Mouse (Mus musculus) testis, adult 2 months (tissue): Measurements from ENCODE around the gene Ptprt. TPM values are rescaled to one million over a fixed set of nuclear protein-coding genes. Genes with fewer than 3 reads are reported as not detected.

Experiments
- H3K27ac ChIP-seq: fragments of 200-500 bp; 2 replicates; pipeline ENCODE4 v1.5.1; 2012; ENCODE audit warnings: low read depth, low read length; ENCODE audit not compliant: control insufficient read depth, insufficient read depth
- H3K27me3 ChIP-seq: fragments of 200-500 bp; 2 replicates; pipeline ENCODE4 v1.6.1; 2012; ENCODE audit warnings: mild to moderate bottlenecking, low read length, moderate library complexity; ENCODE audit not compliant: control insufficient read depth, insufficient read depth
- H3K36me3 ChIP-seq: fragments of 200-500 bp; 2 replicates; pipeline ENCODE4 v1.6.1; 2012; ENCODE audit warnings: mild to moderate bottlenecking, low read length; ENCODE audit not compliant: control insufficient read depth, insufficient read depth
- H3K4me1 ChIP-seq: fragments of 200-500 bp; 2 replicates; pipeline ENCODE4 v1.6.1; 2012; ENCODE audit warnings: low read length; ENCODE audit not compliant: control insufficient read depth, insufficient read depth
- H3K4me3 ChIP-seq: fragments of 200-500 bp; 2 replicates; pipeline ENCODE4 v1.5.1; 2012; ENCODE audit warnings: low read depth, mild to moderate bottlenecking, low read length, moderate library complexity, mixed read lengths; ENCODE audit not compliant: control insufficient read depth
- CTCF ChIP-seq: fragments of 200-500 bp; IDR thresholded peaks from 2 replicates; pipeline ENCODE4 v1.5.1; 2012; ENCODE audit warnings: low read depth, mild to moderate bottlenecking, inconsistent platforms, low read length, moderate library complexity; ENCODE audit not compliant: control insufficient read depth, insufficient read depth, insufficient replicate concordance
- POLR2A ChIP-seq: fragments of 200-500 bp; IDR thresholded peaks from 2 replicates; pipeline ENCODE4 v1.6.1; 2012; ENCODE audit warnings: low read depth, mild to moderate bottlenecking, inconsistent platforms, low read length, moderate library complexity; ENCODE audit not compliant: control insufficient read depth
- polyA plus RNA-seq: library from polyadenylated mRNA; depleted of rRNA; stranded (reverse); fragments of >200 nt; gene quantifications from 2 replicates; pipeline ENCODE4 v1.2.3, GENCODE M21; 2012

Ptprt gene
- polyA plus RNA-seq, 1 experiment = 1.6 TPM

- no peaks in the 10 kb centered on the region for H3K27me3 ChIP-seq
- no peak overlapping the region for H3K4me3 ChIP-seq
- no peak for TF ChIP-seq POLR2A
- TF ChIP-seq CTCF = no peak
- H3K4me1 ChIP-seq = no peaks in the 10 kb centered on the region
- no peak overlapping the region for H3K27ac ChIP-seq
- H3K36me3 ChIP-seq = no peaks in the 10 kb centered on the region
Measured at GRCm38 (mm10) chr2:162341846-162342245, 319.1 kb downstream of the Ptprt start.

- H3K27me3 ChIP-seq = no peaks in the 10 kb centered on the region
- no peaks in the 10 kb centered on the region for H3K4me1 ChIP-seq
- no peak overlapping the region for H3K27ac ChIP-seq
- TF ChIP-seq CTCF (no peak), POLR2A (no peak)
- H3K4me3 ChIP-seq = no peak overlapping the region
- no peaks in the 10 kb centered on the region for H3K36me3 ChIP-seq
Measured at GRCm38 (mm10) chr2:162340231-162340630, 320.7 kb downstream of the Ptprt start.

GRCm38 (mm10) chr2:162332066-162332683 is 328.8 kb downstream of the Ptprt start:
- TF ChIP-seq CTCF = no peak
- TF ChIP-seq POLR2A = no peak
- Histone ChIP-seq H3K27ac (no peak overlapping the region), H3K4me1 (no peaks in the 10 kb centered on the region), H3K4me3 (no peak overlapping the region), H3K27me3 (no peaks in the 10 kb centered on the region), H3K36me3 (no peaks in the 10 kb centered on the region)

GRCm38 (mm10) chr2:162329430-162329829 is 331.5 kb downstream of the Ptprt start:
- H3K4me1 ChIP-seq = no peaks in the 10 kb centered on the region

GRCm38 (mm10) chr2:162322411-162322810 is 338.5 kb downstream of the Ptprt start:
- TF ChIP-seq POLR2A = no peak
- H3K36me3 ChIP-seq = no peaks in the 10 kb centered on the region
- no peak overlapping the region for H3K27ac ChIP-seq
- no peak overlapping the region for H3K4me3 ChIP-seq
- H3K4me1 ChIP-seq = no peaks in the 10 kb centered on the region
- H3K27me3 ChIP-seq = no peaks in the 10 kb centered on the region

More at GRCm38 (mm10) chr2:162329430-162329829, 331.5 kb downstream of the Ptprt start:
- H3K27ac ChIP-seq = no peak overlapping the region
- H3K4me3 ChIP-seq = no peak overlapping the region
- TF ChIP-seq POLR2A (no peak), CTCF (no peak)
- no peaks in the 10 kb centered on the region for H3K27me3 ChIP-seq
- no peaks in the 10 kb centered on the region for H3K36me3 ChIP-seq

GRCm38 (mm10) chr2:162307996-162308395 is 353.0 kb downstream of the Ptprt start:
- Histone ChIP-seq H3K36me3 (no peaks in the 10 kb centered on the region), H3K4me1 (no peaks in the 10 kb centered on the region), H3K27me3 (no peaks in the 10 kb centered on the region), H3K27ac (no peak overlapping the region), H3K4me3 (no peak overlapping the region)
- no peak for TF ChIP-seq CTCF
- no peak for TF ChIP-seq POLR2A

- Histone ChIP-seq H3K36me3 (no peaks in the 10 kb centered on the region), H3K27me3 (no peaks in the 10 kb centered on the region), H3K4me1 (no peaks in the 10 kb centered on the region), H3K27ac (no peak overlapping the region), H3K4me3 (no peak overlapping the region)
- TF ChIP-seq CTCF (no peak), POLR2A (no peak)
Measured at GRCm38 (mm10) chr2:162294070-162294469, 366.9 kb downstream of the Ptprt start.

GRCm38 (mm10) chr2:162282606-162283005 is 378.3 kb downstream of the Ptprt start:
- Histone ChIP-seq H3K27ac (no peak overlapping the region), H3K27me3 (no peaks in the 10 kb centered on the region), H3K4me3 (no peak overlapping the region), H3K36me3 (no peaks in the 10 kb centered on the region), H3K4me1 (no peaks in the 10 kb centered on the region)
- TF ChIP-seq CTCF = no peak
- TF ChIP-seq POLR2A = no peak
